Mouse (Mus musculus): ENCODE measurements around the gene Gm27021. TPM values are rescaled to one million over a fixed set of nuclear protein-coding genes. Genes with fewer than 3 reads are reported as not detected.
A peak's percentile ranks its signal among the peaks of the same experiment; 100 is the strongest.

The Gm27021 gene
- total RNA-seq, 2 experiments from 2014 or later = 0.69 TPM; not detected in 1

- Histone ChIP-seq H3K4me3 (no peak overlapping the region), H3K27ac (peak overlapping the region; percentile 36)
- TF ChIP-seq CTCF (conservative IDR thresholded peaks at IDR 0.05) = no peak
- DNase-seq (ENCODE audit: low spot score in 2 of 2) = no peak
Measured at GRCm38 (mm10) chr8:120697154-120697978, 29.5 kb upstream of the Gm27021 start.

- no peak for TF ChIP-seq CTCF (conservative IDR thresholded peaks at IDR 0.05)
- Histone ChIP-seq H3K4me3 (no peak overlapping the region), H3K27ac (peak overlapping the region; percentile 36; the same call in 1 of the 2 replicates)
- no peak for DNase-seq (ENCODE audit: low spot score in 2 of 2)
Measured at GRCm38 (mm10) chr8:120696401-120697153, 28.7 kb upstream of the Gm27021 start.

DNA sequence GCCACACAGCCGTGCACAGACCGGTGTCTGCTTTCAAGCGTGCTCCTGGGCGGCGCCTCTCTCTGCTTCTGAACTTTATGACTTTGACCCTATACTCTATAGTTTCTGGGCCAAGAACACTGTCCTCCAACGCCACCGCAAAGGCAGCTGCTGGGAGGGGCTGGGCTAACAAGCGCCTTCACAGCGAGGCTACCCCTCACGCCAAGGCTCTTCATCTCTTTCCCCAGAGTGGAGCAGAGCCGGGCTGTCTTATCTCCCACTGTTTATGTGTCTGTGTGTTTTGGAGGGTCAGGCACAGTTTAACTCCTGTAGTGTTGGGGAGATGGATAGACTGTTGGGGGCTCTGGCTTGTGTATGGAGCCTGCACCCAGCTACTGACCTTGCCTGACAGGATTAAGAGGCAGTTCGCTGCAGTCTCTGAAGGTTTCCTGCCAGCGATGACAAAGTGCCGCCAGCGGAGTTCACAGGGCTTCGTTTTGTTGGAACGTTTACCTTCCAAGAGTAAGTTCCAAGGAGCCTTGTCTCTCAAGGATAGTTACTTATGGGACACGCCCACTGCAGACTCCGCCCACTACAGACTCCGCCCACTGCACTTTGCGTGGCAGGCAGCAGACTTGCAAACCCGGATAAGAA, 26.1 kb upstream of the Gm27021 start:
- TF ChIP-seq CTCF (conservative IDR thresholded peaks at IDR 0.05) = no peak
- no peak overlapping the region for H3K4me3 ChIP-seq
- DNase-seq (ENCODE audit: low spot score in 2 of 2) = no peak
- no peak overlapping the region for H3K27ac ChIP-seq

- TF ChIP-seq CTCF (conservative IDR thresholded peaks at IDR 0.05) = no peak
- DNase-seq (ENCODE audit: low spot score in 2 of 2) = no peak
Measured at GRCm38 (mm10) chr8:120692934-120693333, 25.1 kb upstream of the Gm27021 start.

DNA sequence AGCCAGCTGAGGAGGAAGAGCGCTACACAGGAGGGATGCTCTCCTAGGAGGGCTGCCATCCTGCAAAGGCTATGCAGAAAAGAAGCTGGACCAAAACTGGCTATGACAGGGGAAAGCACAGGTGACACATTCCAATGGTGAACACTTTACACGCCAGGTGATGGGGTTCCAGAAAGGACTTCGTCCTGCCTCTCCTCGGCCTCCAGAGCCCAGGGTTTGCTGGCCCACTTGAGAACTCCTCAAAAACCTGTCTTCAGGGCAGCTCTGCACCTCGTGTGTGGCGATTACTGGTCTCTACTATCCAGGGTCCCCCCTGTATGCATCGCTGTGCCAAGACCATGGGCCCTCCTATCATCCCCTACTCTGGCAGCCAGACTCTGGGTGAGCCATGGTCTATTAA, 20.6 kb upstream of the Gm27021 start:
- no peak for TF ChIP-seq CTCF (conservative IDR thresholded peaks at IDR 0.05)

More at GRCm38 (mm10) chr8:120692934-120693333, 25.1 kb upstream of the Gm27021 start:
- Histone ChIP-seq H3K4me3 (no peak overlapping the region), H3K27ac (no peak overlapping the region)

DNA sequence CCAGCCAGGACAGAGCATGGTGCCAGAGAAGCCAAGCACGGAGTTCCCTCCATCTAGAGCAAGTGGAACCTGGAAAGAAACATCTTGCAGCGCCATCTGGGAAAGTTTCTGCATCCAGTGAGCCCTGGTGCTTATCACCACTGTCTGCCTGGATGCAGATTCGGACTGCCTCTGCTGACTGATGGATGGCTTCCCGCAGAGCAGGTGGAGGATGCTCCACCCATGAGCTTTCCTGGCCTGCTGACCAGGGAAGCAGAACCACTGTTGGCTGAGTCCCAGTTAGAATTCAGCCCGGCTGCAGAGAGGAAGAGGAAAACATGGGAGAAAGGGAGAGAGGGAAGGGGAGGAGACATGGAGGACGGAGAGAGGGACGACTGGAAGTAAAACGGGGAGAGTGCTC, 19.9 kb upstream of the Gm27021 start:
- no peak for DNase-seq (ENCODE audit: low spot score in 2 of 2)
- H3K4me3 ChIP-seq = no peak overlapping the region
- TF ChIP-seq CTCF (conservative IDR thresholded peaks at IDR 0.05) = no peak
- H3K27ac ChIP-seq = no peak overlapping the region

More for the DNA sequence above, 20.6 kb upstream of the Gm27021 start:
- DNase-seq (ENCODE audit: low spot score in 2 of 2) = no peak
- Histone ChIP-seq H3K27ac (no peak overlapping the region), H3K4me3 (no peak overlapping the region)

GRCm38 (mm10) chr8:120686576-120686975, 18.7 kb upstream of the Gm27021 start:
- no peak for TF ChIP-seq CTCF (conservative IDR thresholded peaks at IDR 0.05)
- no peak for DNase-seq (ENCODE audit: low spot score in 2 of 2)
- Histone ChIP-seq H3K27ac (no peak overlapping the region), H3K4me3 (no peak overlapping the region)

DNA sequence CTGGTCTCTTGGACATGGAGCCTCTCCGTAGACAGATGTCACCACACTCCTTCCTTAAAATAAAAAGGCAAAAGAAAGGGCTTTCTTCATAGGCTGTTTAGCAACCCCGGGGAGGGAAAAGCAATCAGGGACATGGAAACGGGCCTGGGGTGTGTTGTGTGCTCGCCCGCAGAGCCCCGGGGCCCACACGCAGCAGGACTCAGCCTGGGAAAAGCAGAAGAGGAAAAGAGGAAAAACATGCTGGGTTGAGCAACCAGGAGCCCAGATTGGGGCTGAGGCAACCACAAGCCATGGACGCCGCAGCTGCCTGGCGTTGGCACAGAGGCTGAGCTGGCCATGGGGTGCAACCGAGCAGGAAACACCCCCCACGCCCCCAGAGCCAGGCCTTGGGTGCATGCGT, 18.2 kb upstream of the Gm27021 start:
- Histone ChIP-seq H3K4me3 (no peak overlapping the region), H3K27ac (0 out of 2 replicates have a peak overlapping the region, but pooled peaks have one; percentile 28)
- DNase-seq (ENCODE audit: low spot score in 2 of 2) = no peak
- TF ChIP-seq CTCF (conservative IDR thresholded peaks at IDR 0.05) = no peak

DNA sequence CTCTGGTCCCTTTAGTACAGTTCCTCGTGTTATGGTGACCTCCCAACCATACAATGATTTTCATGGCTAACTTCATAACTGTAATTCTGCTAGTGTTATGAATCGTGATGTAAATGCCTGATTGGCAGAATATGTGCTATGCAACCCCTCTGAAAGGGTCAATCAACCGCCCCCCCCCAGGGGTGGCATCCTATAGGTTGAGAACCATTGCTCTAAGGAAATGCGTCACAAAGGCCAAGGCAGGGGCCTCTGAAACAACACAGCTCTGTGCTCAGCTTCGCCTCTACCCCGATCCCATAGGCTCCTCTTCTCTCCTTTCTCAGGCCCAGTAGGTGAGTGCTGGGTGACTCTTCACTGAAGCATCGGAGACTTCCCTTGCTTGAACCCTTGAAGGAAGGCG, 17.7 kb upstream of the Gm27021 start:
- no peak overlapping the region for H3K4me3 ChIP-seq
- no peak for DNase-seq (ENCODE audit: low spot score in 2 of 2)
- TF ChIP-seq CTCF (conservative IDR thresholded peaks at IDR 0.05) = no peak
- H3K27ac ChIP-seq = 0 out of 2 replicates have a peak overlapping the region, but pooled peaks have one; percentile 28

DNA sequence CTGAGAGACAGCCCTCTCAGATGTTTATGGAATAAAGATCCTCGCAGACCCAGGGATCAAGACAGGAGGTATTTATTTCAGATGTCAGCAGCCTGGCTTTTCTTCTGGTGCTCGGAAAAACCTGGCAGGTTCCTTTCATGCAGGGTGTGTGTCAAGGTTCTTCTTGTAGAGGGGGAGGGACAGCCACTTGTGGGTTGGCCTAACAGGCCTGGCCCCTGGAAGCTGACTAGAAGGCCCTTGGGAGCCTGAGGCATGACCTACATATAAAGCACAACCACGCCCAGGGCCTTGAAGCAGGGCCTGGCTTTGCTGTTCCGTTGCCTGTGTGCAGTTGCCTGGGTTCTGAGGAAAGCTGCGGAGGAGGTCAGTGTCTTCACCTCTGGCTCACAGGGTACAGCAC, 17.2 kb upstream of the Gm27021 start:
- Histone ChIP-seq H3K27ac (0 out of 2 replicates have a peak overlapping the region, but pooled peaks have one; percentile 28), H3K4me3 (no peak overlapping the region)
- TF ChIP-seq CTCF (conservative IDR thresholded peaks at IDR 0.05) = no peak
- DNase-seq (ENCODE audit: low spot score in 2 of 2) = no peak

DNA sequence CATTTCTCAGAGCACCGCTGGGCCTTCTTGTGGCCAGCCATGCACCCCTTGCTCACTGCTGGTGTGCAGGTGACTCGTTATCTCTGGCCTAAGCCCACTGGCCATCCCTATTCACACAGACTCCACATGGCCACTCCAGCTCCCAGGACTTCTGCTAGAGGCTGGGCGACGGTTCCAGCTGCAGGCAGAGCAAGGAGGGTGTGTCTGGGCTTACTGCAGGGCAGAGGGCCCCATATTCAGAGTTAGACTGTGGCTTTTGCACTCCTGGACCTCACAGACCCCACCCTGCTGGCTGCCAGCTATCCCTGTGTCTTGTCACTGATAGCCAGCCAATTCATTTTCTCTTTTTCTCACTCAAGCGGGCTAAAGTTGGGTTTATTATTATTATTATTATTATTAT, 16.2 kb upstream of the Gm27021 start:
- no peak for TF ChIP-seq CTCF (conservative IDR thresholded peaks at IDR 0.05)
- H3K27ac ChIP-seq = no peak overlapping the region
- no peak overlapping the region for H3K4me3 ChIP-seq
- no peak for DNase-seq (ENCODE audit: low spot score in 2 of 2)

DNA sequence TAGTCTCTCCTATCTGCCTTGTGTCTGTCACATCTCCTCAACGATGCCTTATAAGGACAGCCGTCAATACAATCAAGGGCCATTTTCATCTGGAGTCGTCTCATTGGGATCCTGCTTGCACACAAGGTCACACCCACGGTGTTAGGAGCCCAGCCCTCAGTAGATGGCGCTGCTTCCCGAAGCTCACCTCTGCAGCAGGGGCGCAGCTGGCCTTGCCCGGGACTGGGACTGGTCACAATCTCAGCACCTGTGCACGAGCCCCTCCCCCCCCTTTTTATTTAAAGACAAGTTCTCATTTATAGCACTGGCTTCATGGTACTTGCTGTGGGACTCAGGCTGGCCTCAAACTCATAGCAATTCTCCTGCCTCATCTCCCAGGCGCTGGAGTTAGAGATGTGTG, 15.7 kb upstream of the Gm27021 start:
- DNase-seq (ENCODE audit: low spot score in 2 of 2) = peak in 1 of 2 experiments; percentile 54
- no peak overlapping the region for H3K27ac ChIP-seq
- TF ChIP-seq CTCF (conservative IDR thresholded peaks at IDR 0.05) = peak; percentile 78
- no peak overlapping the region for H3K4me3 ChIP-seq

- Histone ChIP-seq H3K4me3 (no peak overlapping the region), H3K27ac (no peak overlapping the region)
- DNase-seq (ENCODE audit: low spot score in 2 of 2) = no peak
- TF ChIP-seq CTCF (conservative IDR thresholded peaks at IDR 0.05) = no peak
Measured at GRCm38 (mm10) chr8:120681113-120681512, 13.2 kb upstream of the Gm27021 start.

Measured in layer of hippocampus, adult 2 months (tissue).